Mouse (Mus musculus) bone marrow, adult 2 months (tissue): ENCODE data around the gene Znhit6.

Source experiments
- CTCF ChIP-seq: fragments of 200-500 bp; IDR thresholded peaks from 2 replicates; pipeline ENCODE4 v1.5.1; 2011; ENCODE audit warnings: low read length, control low read depth; ENCODE audit not compliant: control insufficient read depth, insufficient read depth
- POLR2A ChIP-seq: fragments of 200-500 bp; IDR thresholded peaks from 2 replicates; pipeline ENCODE4 v1.6.1; 2011; ENCODE audit warnings: low read depth, mild to moderate bottlenecking, control low read depth, low read length, borderline replicate concordance; ENCODE audit not compliant: control insufficient read depth

DNA sequence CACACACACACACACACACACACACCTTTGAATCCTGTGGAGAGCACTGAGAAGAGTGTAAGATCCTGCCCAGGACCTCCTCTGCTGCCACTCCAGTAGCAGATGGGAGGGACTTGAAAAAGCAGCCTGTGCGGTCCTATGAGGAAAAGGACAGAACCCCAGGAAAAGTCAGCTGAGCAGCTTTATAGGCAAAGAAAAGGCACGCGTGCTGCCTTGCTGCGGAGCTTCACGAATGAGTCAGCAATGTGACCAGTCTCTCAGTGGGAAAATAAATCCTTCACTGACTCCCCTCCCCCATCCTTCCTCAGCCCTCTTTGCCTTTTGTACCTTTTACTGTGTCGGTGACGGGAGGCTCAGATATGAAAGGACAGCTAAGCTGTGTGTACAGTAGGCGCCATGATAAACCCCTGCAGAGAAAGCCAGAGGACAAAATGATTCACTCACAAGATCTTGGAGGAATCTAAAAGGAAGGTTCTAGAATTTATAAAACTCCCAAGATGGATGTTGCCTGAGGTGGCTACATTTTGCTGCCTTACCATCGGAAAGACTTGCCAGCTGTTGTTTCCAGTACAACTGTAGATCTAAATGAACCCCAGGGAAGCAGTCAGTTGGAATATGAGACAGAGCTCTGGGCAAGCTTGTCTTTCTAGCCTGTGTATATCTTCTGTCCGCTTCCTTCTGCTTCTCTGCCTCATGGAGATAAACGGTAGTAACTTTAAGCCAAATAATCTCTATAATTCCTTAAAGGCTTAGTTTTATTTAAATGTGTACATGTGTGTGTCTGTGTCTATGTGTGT is 26.6 kb downstream of the Znhit6 start:
- TF ChIP-seq POLR2A (no peak), CTCF (no peak)
